Mouse (Mus musculus) small intestine, adult 2 months (tissue): Measurements from ENCODE around the gene Nsf.

Experiments
- CTCF ChIP-seq: fragments of 200-500 bp; IDR thresholded peaks from 2 replicates; pipeline ENCODE4 v1.5.1; 2012; ENCODE audit warnings: low read depth, mild to moderate bottlenecking, control low read depth, inconsistent platforms, low read length, moderate library complexity, mixed read lengths; ENCODE audit not compliant: insufficient replicate concordance, insufficient read length; ENCODE audit errors: extremely low read depth
- POLR2A ChIP-seq: fragments of 200-500 bp; IDR thresholded peaks from 2 replicates; pipeline ENCODE4 v1.6.1; 2012; ENCODE audit warnings: low read depth, mild to moderate bottlenecking, control low read depth, inconsistent platforms, low read length, moderate library complexity

DNA sequence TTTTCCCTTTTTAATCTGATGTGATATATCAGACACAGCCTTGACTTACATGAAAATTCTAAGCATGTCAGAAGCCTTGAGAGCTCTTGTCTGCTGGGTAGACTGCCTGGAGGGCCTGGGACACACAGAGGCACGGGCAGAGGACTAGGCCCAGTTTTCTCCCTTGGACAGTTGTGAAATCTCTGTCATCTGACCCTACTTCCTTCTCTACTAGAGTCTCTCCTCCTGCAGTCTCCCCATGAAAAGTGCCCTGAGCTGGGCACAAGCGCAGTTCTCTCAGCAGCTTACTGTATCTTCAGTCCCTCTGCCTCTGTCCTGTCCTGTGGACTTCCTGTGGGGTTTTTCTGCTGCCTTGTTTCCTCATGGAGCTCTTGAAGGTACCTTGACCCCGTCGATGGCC, 25.5 kb upstream of the Nsf start:
- TF ChIP-seq CTCF, result no peak
- no peak for TF ChIP-seq POLR2A
